Mouse (Mus musculus): ENCODE data around the gene Fbn1.

DNA sequence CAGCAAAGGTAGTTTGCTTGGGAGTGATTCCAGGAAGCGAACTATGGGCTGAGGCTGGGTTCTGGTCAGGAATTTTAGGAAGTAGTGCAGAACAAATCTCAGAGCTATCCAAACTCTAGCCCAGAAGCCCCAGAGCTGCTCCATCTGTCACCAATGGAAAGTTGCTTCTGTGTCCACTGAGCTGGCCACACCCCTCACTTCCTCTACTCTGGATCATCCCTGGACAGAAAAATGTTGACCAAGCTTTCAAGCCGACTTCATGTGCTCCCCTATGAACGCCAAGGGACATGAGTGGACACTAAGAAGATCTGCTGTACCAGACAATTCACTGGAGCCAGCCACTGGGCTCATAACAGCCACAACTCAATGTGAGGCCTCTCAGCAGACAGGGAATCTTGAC is 31.6 kb downstream of the Fbn1 start:
- TF ChIP-seq POLR2A (IDR thresholded peaks at IDR 0.05; ENCODE audit: borderline replicate concordance, control insufficient read depth, low read depth, low read length) (no peak), CTCF (IDR thresholded peaks at IDR 0.05; ENCODE audit: control insufficient read depth, insufficient read depth, low read length) (no peak)
